Mouse (Mus musculus): ENCODE data around the gene Fam131c.

DNA sequence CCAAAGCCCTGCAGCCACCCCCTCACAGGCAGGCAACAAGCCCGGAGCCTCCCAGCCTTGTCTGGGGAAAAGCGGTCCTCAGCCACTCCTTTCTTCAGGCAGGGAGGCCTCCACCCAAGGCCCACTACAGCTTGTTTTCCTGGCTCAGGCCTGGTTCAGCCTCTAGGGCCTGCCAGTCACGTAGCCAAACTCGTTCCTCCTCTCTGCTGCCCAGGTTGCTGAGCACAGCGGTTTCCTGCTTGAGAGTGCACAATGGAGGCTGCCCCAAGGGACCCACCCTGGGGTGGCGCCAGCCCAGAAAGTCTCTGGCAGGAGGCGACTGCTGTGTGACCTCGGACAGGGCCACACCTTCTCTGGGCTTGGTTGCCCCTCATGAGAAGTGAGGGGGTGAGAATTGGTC is 14.2 kb upstream of the Fam131c start:
- no peak for TF ChIP-seq CTCF (IDR thresholded peaks at IDR 0.05; ENCODE audit: low read depth)
- TF ChIP-seq EP300 (IDR thresholded peaks at IDR 0.05; ENCODE audit: low read depth): no peak
